Mouse (Mus musculus): Measurements from ENCODE around the gene Zfp973.
"Not testable (repeated sequence)": the region's sequence is repeated elsewhere in the genome, so short reads cannot be mapped to it uniquely, and the experiment has no call there.

Gene Zfp973

GRCm38 (mm10) chr2:176670222-176670621 lies at the start of gene Zfp973:
Zfp973 (plus strand) TSS chr2:176670522.
- not testable (repeated sequence) for DNase-seq (ENCODE audit: inconsistent age in 2 of 2, low spot score in 1 of 2)

GRCm38 (mm10) chr2:176636244-176636643 lies 34.1 kb upstream of the Zfp973 start, which contains the start of gene Gm14308:
Gm14308 (minus strand) TSS chr2:176636344.
- DNase-seq (ENCODE audit: inconsistent age in 2 of 2, low spot score in 1 of 2): not testable (repeated sequence)

DNA sequence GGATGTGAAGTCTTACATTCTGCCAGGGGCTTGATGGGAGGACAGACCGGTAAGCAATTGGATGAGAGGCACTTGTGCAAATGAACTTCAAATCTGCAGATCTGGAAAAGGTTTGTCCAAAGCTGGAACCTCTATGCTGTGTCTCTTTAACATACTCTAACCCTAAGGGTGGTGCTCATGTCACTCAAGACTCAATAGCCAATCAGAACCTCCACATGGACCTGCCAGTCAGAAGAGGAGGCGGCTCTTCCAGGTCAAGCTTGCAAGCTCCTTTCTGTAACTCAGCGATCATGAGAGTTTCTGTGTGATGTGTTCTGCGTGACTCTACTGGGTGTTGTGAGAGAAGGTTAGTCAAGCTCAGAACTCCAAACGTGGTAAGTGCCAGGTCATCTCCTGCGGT lies 37.7 kb downstream of the Zfp973 start, which contains the start of gene Gm14305:
TSS of gene Gm14305 (plus strand) at position 278 of the 400 bp plus-strand sequence.
- DNase-seq (ENCODE audit: inconsistent age in 2 of 2, low spot score in 1 of 2): peak; percentile 32 to 83
